Mouse (Mus musculus) neural tube, postnatal 0 days (tissue): Measurements from ENCODE around the gene Tcf7l1. TPM values are rescaled to one million over a fixed set of nuclear protein-coding genes. Genes with fewer than 3 reads are reported as not detected.

Experiments
- polyA plus RNA-seq: library from polyadenylated mRNA; unstranded; fragments of >200 nt; fragmentation: Nextera tagmentation; extraction: Ambion mirVana; gene quantifications from 2 replicates; pipeline ENCODE4 v1.2.1, GENCODE M21; 2015

Tcf7l1 gene
- 7.2 and 7.8 TPM in 2 replicates for polyA plus RNA-seq

GRCm38 (mm10) chr6:72788892-72789699 lies at the start of gene Tcf7l1:
Tcf7l1 (minus strand) TSS chr6:72789254.

GRCm38 (mm10) chr6:72616643-72617288 lies 172.3 kb downstream of the Tcf7l1 start, which contains the start of gene Tgoln1:
Tgoln1 (minus strand) TSS chr6:72617000.

DNA sequence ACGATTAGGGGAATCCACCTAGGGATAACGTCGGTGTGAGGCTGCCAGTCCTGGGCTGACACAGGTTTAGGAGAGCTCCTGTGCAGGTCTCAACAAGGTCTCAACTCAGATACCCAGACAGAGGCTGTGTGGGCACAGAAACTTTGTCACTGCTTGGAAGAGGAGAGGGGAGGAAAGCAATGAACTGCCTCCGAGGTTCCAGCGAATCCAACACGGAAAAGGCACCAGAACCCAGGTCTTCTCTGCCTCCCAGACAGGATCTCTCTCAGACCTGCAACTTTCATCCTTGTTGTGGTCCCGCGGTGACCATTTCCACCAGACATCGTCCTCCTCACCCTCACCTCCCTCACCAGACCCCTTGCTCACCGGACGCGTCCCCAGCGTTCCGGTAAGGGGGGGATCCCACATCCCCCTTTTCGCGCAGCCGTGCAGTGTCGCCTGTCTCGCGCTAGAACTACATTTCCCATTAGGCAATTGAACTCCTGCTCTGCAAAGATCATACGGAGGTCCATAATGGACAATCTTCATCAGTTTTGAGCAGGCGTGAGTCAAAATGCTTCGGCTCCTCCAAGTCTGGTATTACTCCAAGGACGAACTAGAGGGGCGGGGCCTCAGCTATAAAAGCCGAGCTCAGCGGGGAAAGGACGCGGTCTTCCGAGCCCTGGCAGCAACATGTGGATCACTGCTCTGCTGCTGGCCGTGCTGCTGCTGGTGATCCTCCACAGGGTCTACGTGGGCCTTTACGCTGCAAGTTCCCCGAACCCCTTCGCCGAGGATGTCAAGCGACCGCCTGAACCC lies 190.9 kb downstream of the Tcf7l1 start, which contains the start of the genes Elmod3 and Retsat:
Gene Elmod3 (minus strand): TSS at position 458 of the 798 bp plus-strand sequence.
Gene Retsat (plus strand): TSS at position 520 of the 798 bp plus-strand sequence.

Other genes starting within 250 kb of the Tcf7l1 start
- 19.4 and 21.5 TPM in 2 replicates for gene Capg, start 244.9 kb downstream of the Tcf7l1 start, polyA plus RNA-seq
- gene Elmod3, start 190.8 kb downstream of the Tcf7l1 start, polyA plus RNA-seq: 18.0 and 18.6 TPM in 2 replicates
- gene Retsat, start 190.8 kb downstream of the Tcf7l1 start, polyA plus RNA-seq: 9.4 and 10.7 TPM in 2 replicates
- gene Tgoln1, start 172.3 kb downstream of the Tcf7l1 start, polyA plus RNA-seq: 34.5 and 35.1 TPM in 2 replicates
- gene Kcmf1, start 110.7 kb upstream of the Tcf7l1 start, polyA plus RNA-seq: 57.2 and 61.4 TPM in 2 replicates
- gene Tmsb10, start 169.5 kb upstream of the Tcf7l1 start, polyA plus RNA-seq: 4,995 and 5,304 TPM in 2 replicates